Comparison of ENCODE assay signal across 8 mouse cellular contexts in the genomic region with DNA sequence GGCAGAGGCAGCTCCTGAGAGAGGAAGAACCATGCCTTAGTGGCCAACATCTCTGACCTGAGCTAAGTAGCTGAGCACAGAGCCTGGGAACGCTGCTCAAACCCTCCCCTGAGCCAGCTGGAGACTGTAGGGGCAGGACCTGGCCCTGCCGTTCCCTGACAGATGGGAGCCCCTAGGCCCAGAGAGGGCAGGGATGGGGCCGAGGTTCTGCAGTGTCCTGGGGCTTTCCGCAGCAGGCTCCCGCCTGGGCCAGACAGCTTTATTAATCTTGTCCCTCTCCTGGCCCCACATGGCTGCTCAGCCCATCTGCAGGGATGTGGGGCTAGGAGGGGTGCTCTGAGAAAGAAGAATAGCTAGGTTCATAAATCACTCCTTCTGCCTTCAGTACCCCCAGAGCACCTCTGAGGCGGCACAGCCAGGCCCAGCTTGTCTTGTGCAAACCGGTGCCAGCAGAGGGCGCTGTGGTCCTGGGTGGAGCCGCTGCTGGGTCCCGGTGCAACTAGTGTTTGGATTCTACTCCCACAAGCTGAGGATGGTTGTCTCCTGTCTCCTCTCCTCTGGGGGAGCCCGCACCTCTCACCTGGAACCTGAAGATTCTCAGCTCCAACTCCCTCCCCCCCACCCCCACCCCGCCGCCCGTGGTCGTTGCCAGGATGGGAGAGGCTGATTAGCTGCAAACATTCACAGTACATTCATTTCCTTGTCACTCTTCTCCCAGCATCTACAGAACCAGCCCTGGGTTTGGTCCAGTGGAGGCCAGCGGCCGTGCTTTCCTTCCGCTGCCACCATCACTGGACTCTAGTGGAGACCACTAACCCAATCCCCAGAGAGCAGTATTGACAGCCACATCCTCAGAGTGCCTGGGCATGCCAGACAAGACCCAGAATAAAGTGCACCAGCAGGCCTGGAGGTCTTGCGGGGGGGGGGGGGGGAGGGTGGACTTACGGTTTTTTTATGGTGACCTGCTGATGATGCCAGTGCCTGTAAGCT. TPM values are rescaled to one million over a fixed set of nuclear protein-coding genes. Genes with fewer than 3 reads are reported as not detected.
DNase-seq lines count a peak whose midpoint lies in the region; ATAC-seq lines count a peak whose summit lies in the region.

No protein-coding gene starts in this region.

- H3K9me3 ChIP-seq in forebrain, embryonic 10.5 days, result no peaks in the 10 kb centered on the region
- no peaks in the 10 kb centered on the region for H3K9me3 ChIP-seq in heart, embryonic 14.5 days (ENCODE audit: control insufficient read depth, low read length)
- H3K9me3 ChIP-seq in liver, embryonic 12.5 days (replicated peaks), result no peaks in the 10 kb centered on the region
- no peaks in the 10 kb centered on the region for H3K9me3 ChIP-seq in neural tube, embryonic 15.5 days (replicated peaks)

- H3K4me1 ChIP-seq in forebrain, embryonic 10.5 days, result peaks cover 69% of the 10 kb centered on the region
- H3K4me1 ChIP-seq in heart, embryonic 14.5 days (ENCODE audit: control insufficient read depth in 2 of 2, insufficient read depth in 2 of 2, low read length in 2 of 2), result peaks cover 10 to 26% of the 10 kb centered on the region in 2 experiments
- no peaks in the 10 kb centered on the region; the same call in 1 of the 2 replicates for H3K4me1 ChIP-seq in liver, embryonic 12.5 days
- peaks cover 57% of the 10 kb centered on the region for H3K4me1 ChIP-seq in neural tube, embryonic 15.5 days

- peak overlapping the region; percentile 91 for H3K27ac ChIP-seq in forebrain, embryonic 10.5 days
- no peak overlapping the region for H3K27ac ChIP-seq in heart, embryonic 14.5 days (replicated peaks in 1 of 2; ENCODE audit: control insufficient read depth in 1 of 2, insufficient read depth in 1 of 2, low read depth in 2 of 2, low read length in 2 of 2)
- no peak overlapping the region for H3K27ac ChIP-seq in liver, embryonic 12.5 days
- H3K27ac ChIP-seq in neural tube, embryonic 15.5 days (replicated peaks), result peak overlapping the region; percentile 68

- peak; percentile 52; the same call in 1 of the 2 replicates for ATAC-seq in heart, embryonic 14.5 days (ENCODE audit: insufficient number of reproducible peaks, insufficient read depth, low FRiP score, low read depth)
- 0 out of 2 replicates have a peak, but pooled peaks have one; percentile 19 for ATAC-seq in liver, embryonic 12.5 days
- ATAC-seq in neural tube, embryonic 15.5 days (ENCODE audit: low FRiP score), result peak; percentile 65

- peak; percentile 69 to 71 for DNase-seq in B cell, adult 2 months
- peak; percentile 89 for DNase-seq in brain, adult 2 months (ENCODE audit: low read depth, low spot score)
- peak; percentile 93 for DNase-seq in forebrain, embryonic 10.5 days (ENCODE audit: extremely low spot score, low spot score)
- DNase-seq in kidney, postnatal 14 days, result peak; percentile 88
- DNase-seq in testis, postnatal 14 days (ENCODE audit: low spot score), result peak; percentile 81

- no peaks in the 10 kb centered on the region for H3K27me3 ChIP-seq in forebrain, embryonic 10.5 days (ENCODE audit: poor library complexity, severe bottlenecking)
- no peaks in the 10 kb centered on the region for H3K27me3 ChIP-seq in heart, embryonic 14.5 days (ENCODE audit: control insufficient read depth, insufficient read depth, low read length)
- H3K27me3 ChIP-seq in liver, embryonic 12.5 days (replicated peaks), result no peaks in the 10 kb centered on the region
- H3K27me3 ChIP-seq in neural tube, embryonic 15.5 days (replicated peaks), result no peaks in the 10 kb centered on the region

- 12% methylated on average over 20 of the region's 20 CpGs for WGBS in forebrain, embryonic 10.5 days
- 28% methylated on average over 20 of the region's 20 CpGs for WGBS in heart, embryonic 14.5 days
- WGBS in liver, embryonic 12.5 days (ENCODE audit: insufficient replicate concordance), result 31% methylated on average over 20 of the region's 20 CpGs
- WGBS in neural tube, embryonic 15.5 days, result 4% methylated on average over 19 of the region's 20 CpGs

- H3K4me2 ChIP-seq in heart, embryonic 14.5 days (ENCODE audit: low read length), result no peak overlapping the region
- no peak overlapping the region for H3K4me2 ChIP-seq in liver, embryonic 12.5 days
- peak overlapping the region; percentile 36 for H3K4me2 ChIP-seq in neural tube, embryonic 15.5 days

- peak overlapping the region; percentile 46 for H3K4me3 ChIP-seq in forebrain, embryonic 10.5 days
- H3K4me3 ChIP-seq in heart, embryonic 14.5 days (ENCODE audit: control insufficient read depth in 1 of 2, insufficient read depth in 1 of 2, low read depth in 1 of 2, low read length in 2 of 2), result no peak overlapping the region
- no peak overlapping the region for H3K4me3 ChIP-seq in liver, embryonic 12.5 days
- no peak overlapping the region for H3K4me3 ChIP-seq in neural tube, embryonic 15.5 days (replicated peaks)

- no peak overlapping the region for H3K9ac ChIP-seq in heart, embryonic 14.5 days (ENCODE audit: low read length)
- H3K9ac ChIP-seq in liver, embryonic 12.5 days, result no peak overlapping the region
- peak overlapping the region; percentile 6; the same call in 1 of the 2 replicates for H3K9ac ChIP-seq in neural tube, embryonic 15.5 days (replicated peaks)

- peaks cover 38% of the 10 kb centered on the region for H3K36me3 ChIP-seq in forebrain, embryonic 10.5 days (replicated peaks)
- H3K36me3 ChIP-seq in heart, embryonic 14.5 days (ENCODE audit: control insufficient read depth, insufficient read depth, low read length), result peaks cover 10% of the 10 kb centered on the region
- no peaks in the 10 kb centered on the region for H3K36me3 ChIP-seq in liver, embryonic 12.5 days
- no peaks in the 10 kb centered on the region for H3K36me3 ChIP-seq in neural tube, embryonic 15.5 days

RNA-seq across cellular contexts. Expression of a gene that starts 39.6 kb away (rescaled TPM):
- 74.4 and 77.0 TPM in 2 replicates for polyA plus RNA-seq in forebrain, embryonic 10.5 days (2016; fragmentation: Nextera tagmentation; extraction: Ambion mirVana)
- 30.5 and 33.0 TPM in 2 replicates for polyA plus RNA-seq in heart, embryonic 14.5 days (2014; fragmentation: Nextera tagmentation; extraction: Ambion mirVana)
- polyA plus RNA-seq in liver, embryonic 12.5 days (2016; fragmentation: Nextera tagmentation; extraction: Ambion mirVana), result 2.6 and 3.2 TPM in 2 replicates
- 55.6 and 67.3 TPM in 2 replicates for polyA plus RNA-seq in neural tube, embryonic 15.5 days (2015; fragmentation: Nextera tagmentation; extraction: Ambion mirVana)

Comparison
In these comparisons a context has a peak if more than half of its experiments do, and no peak if none do; other contexts are left out.
1. H3K27ac ChIP-seq: peak in forebrain, embryonic 10.5 days (single experiment) and neural tube, embryonic 15.5 days (single experiment); none in heart, embryonic 14.5 days (0 of 2) and liver, embryonic 12.5 days (single experiment).
2. Peak in every context shown above with its lines, with median percentiles within 50 percentile points of each other: DNase-seq and ATAC-seq.